Mouse (Mus musculus): Measurements from ENCODE around the gene Idh1.

DNA sequence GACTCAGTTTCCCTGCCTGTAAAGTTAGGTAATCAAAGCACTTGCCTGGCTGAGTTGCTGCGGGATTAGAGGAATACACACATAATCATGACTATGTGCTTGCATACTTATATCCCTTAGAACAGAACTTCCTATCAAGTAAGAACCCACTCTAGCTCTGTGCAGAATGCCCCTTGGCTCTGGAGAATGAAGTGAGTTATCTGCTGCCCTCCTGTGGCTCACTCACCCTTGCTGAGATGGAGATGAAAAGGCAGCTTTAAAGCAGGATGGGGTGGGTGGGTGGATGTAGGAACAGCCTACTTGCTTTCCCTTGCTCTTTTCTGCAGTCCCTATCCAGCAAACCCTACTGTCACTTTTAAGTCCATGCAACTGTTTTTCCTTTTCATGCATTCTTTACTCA, 24.1 kb downstream of the Idh1 start:
- TF ChIP-seq HCFC1 (IDR thresholded peaks at IDR 0.05; ENCODE audit: borderline replicate concordance, insufficient read depth, low read length) (no peak), ZC3H11A (IDR thresholded peaks at IDR 0.05; ENCODE audit: borderline replicate concordance, low read depth, low read length) (no peak), ZNF384 (IDR thresholded peaks at IDR 0.05; ENCODE audit: low read depth, low read length) (no peak)

All from ES-E14 (cell line).